Mouse (Mus musculus) layer of hippocampus, postnatal 25 days (tissue): Measurements from ENCODE around the gene Pitpnc1. TPM values are rescaled to one million over a fixed set of nuclear protein-coding genes. Genes with fewer than 3 reads are reported as not detected.

Experiments
- DNase-seq, 2 experiments: peaks; one replicate each; pipeline ENCODE4 v3.0.0; 2022; ENCODE audit warnings: mixed read lengths in 2 of 2, low spot score in 1 of 2; ENCODE audit errors: extremely low spot score in 1 of 2
- total RNA-seq, 2 experiments: library from RNA; stranded (reverse); gene quantifications; 2 replicates each; pipeline ENCODE4 v1.2.3; 2021

Gene Pitpnc1
- total RNA-seq, 2 experiments from 2014 or later, result 53.6 to 58.3 TPM

DNA sequence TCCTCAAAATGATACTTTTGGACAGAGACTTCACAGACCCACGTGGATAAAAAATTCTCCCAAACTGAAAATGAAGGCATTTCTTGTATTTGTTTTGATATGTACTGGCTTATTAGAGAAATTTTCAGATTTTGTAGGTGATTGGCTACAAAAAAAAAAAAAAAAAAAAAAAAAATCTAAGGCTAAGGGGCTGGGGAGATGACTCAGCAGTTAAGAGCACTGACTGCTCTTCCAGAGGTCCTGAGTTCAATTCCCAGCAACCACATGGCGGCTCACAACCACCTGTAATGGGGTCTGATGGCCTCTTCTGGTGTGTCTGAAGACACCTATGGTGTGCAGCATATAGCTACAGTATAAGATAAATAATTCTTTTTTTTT lies 182.3 kb downstream of the Pitpnc1 start:
- no peak for DNase-seq

GRCm38 (mm10) chr11:107287215-107288185 lies 183.0 kb downstream of the Pitpnc1 start:
- no peak for DNase-seq

DNA sequence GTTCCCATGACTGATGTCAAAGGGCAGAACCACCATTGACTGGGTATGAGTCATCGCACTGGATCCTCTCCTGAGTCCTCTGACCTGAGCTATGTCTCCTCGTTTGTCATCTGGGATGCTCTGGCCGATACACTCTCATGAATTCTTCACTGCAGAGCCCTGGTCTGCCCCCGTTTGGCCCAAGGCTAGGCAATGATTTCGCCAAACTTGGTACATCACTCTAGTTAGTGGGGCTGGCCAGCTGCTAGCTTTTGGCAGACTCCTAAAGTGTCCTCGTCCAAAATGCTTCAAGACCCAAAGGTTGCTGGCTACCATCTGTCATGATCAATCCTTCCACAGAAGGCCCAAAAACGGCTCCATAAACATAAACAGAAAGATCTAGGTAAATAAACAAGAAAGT lies 184.8 kb downstream of the Pitpnc1 start:
- DNase-seq, result no peak

- DNase-seq, result peak in 1 of 2 experiments; percentile 28
These were observed 186.9 kb downstream of the Pitpnc1 start for GRCm38 (mm10) chr11:107283632-107284031.

- peak in 1 of 2 experiments; percentile 10 for DNase-seq
These were observed 188.0 kb downstream of the Pitpnc1 start for GRCm38 (mm10) chr11:107282481-107282880.

- no peak for DNase-seq
These were observed 191.2 kb downstream of the Pitpnc1 start for GRCm38 (mm10) chr11:107279258-107279657.

- DNase-seq, result no peak
These were observed 193.6 kb downstream of the Pitpnc1 start for GRCm38 (mm10) chr11:107276898-107277297.

- no peak for DNase-seq
These were observed 194.2 kb downstream of the Pitpnc1 start for GRCm38 (mm10) chr11:107276337-107276736.

DNA sequence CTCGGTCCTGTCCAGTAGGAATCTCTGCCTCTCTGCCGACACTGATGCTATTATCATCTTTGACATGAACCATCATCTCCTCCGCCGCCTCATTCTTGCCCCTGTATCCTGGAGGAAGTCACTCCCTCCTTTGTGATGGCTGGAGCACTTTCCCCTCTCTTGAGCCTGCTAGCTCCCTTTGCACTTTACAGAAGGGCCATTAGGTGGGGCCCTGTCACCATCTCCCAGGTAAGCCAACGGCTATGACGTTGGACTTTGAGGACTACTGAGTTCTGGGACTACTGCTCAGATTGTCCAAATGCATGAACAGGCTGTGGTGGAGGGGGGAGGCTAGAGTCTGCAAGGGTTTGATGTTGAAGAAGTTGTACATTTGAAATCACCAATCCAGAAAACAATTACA lies 194.6 kb downstream of the Pitpnc1 start:
- peak in 1 of 2 experiments; percentile 18 for DNase-seq

DNA sequence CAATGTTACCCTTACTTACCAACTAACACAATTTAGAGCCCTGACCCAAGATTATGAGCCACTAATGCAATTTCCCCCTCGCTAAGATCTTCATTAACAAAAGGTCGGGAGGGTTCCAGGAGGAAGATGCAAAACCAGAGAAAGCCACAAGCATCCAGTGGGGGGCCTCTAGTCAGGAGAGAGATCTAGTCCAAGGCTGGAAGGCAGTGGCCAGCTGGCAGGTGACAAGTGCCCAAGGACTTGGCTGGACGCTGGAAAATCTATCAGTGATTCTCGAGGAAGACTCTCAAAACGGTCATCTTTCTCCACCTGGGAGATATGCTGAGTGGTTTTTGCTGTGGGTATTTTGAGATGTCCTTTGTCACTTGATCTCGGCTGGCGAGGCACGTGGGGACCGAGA lies 196.3 kb downstream of the Pitpnc1 start:
- DNase-seq, result no peak

DNA sequence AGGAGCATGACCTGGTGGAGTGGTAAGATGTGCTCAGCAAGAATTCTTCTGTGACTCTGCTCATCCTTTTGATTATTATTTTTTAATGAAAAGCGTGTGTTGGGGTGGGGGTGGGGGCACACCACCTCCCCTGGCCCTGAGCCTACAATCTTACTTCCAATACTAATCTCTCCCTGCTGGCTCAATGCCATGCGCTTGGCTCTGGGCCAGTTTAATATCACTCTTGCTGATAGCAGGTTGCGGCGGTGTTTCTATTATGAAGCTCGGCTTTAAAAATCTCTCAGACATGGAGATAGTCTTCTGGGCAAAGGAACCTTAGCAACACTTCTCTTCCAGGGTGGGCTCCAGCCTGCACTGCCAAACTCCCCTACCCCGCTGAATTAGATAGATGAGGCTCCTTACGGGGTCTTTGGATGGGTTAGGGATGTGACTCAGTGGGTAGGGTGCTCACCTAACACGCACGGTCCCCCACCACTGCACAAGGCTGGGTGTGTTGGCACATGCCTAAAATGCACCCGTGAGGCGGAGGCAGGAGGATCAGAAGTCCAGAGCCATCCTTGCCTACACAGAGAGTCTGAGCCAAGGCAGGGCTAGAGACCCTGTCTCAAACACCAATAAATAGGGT lies 198.0 kb downstream of the Pitpnc1 start:
- no peak for DNase-seq

GRCm38 (mm10) chr11:107270564-107270963 lies 199.9 kb downstream of the Pitpnc1 start:
- DNase-seq, result no peak

DNA sequence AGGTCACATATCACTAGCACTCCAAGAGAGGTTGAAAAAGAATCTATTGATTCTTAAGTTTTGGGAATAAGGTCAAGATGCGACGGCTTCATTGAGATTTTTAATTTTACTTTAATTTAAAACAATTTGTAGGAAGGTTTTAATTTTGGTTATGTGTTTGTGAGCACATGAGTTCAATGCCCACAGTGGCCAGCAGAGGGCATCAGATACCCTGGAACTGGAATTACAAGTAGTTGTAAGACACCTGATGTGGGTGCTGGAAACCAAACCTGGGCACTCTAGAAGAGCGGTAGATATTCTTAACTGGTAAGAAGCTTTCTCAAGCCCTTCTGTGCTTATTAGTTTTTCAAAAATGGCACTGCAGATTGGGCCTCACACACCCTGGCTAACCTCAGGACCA lies 203.0 kb downstream of the Pitpnc1 start:
- no peak for DNase-seq

DNA sequence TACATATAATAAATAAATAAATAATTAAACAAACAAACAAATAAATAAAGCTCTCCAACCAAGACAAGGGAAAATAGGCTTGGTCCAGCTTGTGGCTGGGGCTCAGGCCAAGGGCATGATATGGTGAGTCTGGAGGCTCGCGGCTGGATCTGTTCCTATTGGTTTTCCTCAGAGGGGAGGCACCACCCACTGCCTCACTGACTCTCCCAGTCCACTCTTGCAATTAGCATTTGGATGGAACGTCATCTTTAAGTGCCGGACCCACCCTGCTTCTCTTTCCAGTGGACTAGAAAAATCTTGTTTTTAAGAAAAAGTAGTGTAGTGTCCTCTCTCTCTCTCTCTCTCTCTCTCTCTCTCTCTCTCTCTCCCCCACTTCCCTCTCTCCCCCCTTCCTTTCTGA lies 204.6 kb downstream of the Pitpnc1 start:
- DNase-seq, result no peak

- no peak for DNase-seq
These were observed 205.4 kb downstream of the Pitpnc1 start for GRCm38 (mm10) chr11:107264889-107265615.

DNA sequence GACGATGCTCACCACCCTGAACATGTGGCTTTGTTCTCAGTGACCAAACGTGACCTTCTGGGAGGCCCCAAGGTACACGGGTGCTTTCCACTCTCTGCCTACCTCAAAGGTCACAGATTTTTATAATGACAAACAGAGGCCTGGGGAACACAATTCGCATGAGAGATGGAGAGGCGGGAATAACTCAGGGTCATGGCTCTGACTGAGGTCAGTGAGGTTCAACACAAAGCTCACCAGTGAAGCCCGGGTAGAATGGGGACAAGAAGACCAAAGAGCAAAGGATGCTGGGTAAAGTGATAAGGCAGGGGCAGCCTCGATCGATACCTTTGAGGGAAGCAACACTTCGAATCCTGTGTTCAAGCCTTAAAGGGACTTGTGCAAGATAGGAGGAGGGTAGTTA lies 206.7 kb downstream of the Pitpnc1 start:
- DNase-seq, result no peak

DNA sequence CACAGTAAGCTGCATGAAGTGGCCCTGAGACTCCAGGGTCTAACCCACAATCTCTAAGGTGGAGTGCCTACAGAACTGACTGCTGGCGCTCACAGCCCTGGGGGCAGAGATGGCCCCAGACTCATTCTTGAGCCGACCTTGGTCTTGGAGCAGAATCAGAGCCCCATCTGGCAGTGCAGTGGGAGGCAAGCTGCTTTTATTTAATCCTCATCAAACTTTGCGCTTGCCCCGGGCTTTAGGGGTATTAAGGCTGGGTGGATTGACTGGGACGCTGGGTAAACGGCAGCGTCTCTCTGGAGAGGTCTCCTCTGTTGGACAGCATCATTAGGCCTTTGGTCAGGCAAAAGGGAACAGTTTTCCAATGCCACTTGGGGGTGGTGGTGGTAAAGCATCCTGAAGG lies 211.1 kb downstream of the Pitpnc1 start:
- no peak for DNase-seq

- peak in 1 of 2 experiments; percentile 8 for DNase-seq
These were observed 215.3 kb downstream of the Pitpnc1 start for GRCm38 (mm10) chr11:107255185-107255584.

- no peak for DNase-seq
These were observed 216.3 kb downstream of the Pitpnc1 start for GRCm38 (mm10) chr11:107254181-107254580.

DNA sequence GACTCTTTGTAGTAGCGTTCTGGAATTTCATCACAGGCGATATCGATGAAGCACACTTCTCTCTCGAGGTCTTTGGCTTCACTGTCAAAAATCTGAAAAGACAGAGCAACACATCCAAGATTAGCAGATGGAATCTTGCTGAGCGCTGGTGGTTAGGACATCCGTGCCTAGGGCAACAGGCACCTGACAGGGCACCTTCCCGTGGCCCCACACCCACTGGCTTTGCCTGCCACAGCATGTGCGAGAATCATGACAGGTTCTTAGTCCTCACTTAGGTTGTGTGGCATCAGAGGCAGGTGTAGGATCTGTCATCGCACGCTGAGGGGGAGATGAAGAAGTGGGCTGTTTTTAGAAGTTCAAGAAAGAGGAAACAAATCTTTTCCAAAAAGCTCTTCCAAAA lies 218.5 kb downstream of the Pitpnc1 start:
- DNase-seq, result no peak

GRCm38 (mm10) chr11:107251460-107251859 lies 219.0 kb downstream of the Pitpnc1 start:
- DNase-seq, result no peak
